9 mouse cellular contexts compared by ENCODE assay signal in the genomic region with DNA sequence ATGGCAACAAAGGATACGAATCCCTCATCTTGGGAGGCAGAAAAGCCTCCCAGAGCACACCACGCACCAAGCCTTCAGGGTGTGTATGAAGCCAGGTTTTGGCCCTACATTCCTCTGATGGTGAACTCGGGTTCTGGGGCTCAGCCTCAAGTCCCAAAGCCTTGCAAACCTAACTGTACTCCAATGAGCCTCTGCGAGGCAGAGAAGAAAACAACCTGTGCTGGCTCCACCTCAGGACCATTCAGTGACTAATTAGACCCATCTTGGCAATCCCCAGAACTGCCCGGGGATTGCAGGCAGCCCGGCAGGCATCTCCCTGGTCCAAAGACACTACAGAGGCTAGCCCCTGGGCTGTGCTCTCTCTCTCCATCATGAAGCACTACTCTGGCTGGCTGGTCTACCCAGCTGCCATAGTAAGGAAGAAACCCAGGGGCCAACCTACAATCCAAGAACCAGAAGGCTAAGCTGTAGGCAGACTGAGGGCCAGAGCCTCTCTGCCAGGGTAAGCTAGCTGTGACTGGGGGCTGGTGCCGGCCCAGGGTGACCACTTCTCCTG. TPM values are rescaled to one million over a fixed set of nuclear protein-coding genes. Genes with fewer than 3 reads are reported as not detected.
A peak's percentile ranks its signal among the peaks of the same experiment; 100 is the strongest.
DNase-seq lines count a peak whose midpoint lies in the region; ATAC-seq lines count a peak whose summit lies in the region.
"Had no signal": no experiment of that assay in that cellular context is flagged by ENCODE, and none has a peak within 500 bp of the region (broad histone marks: within the 10 kb centered on the region; RNA-seq: fewer than 3 reads in every experiment).

No protein-coding gene starts in this region.

- ATAC-seq in kidney, embryonic 15.5 days (replicated peaks; ENCODE audit: low FRiP score) = no peak
- ATAC-seq in embryonic facial prominence, embryonic 11.5 days (replicated peaks; ENCODE audit: insufficient number of reproducible peaks, low FRiP score, low TSS enrichment, low read depth) = no peak
- no peak for ATAC-seq in intestine, embryonic 14.5 days (replicated peaks; ENCODE audit: low FRiP score, low TSS enrichment, low read depth)
- ATAC-seq in midbrain, embryonic 16.5 days = 0 out of 2 replicates have a peak, but pooled peaks have one; percentile 6
- ATAC-seq in cerebellum, adult (ENCODE audit: insufficient number of reproducible peaks, low FRiP score, low TSS enrichment) = no peak
- ATAC-seq: Patski had no signal

- no peak overlapping the region for H3K9ac ChIP-seq in kidney, embryonic 15.5 days
- no peak overlapping the region; the same call in 1 of the 2 replicates for H3K9ac ChIP-seq in embryonic facial prominence, embryonic 11.5 days (replicated peaks; ENCODE audit: low read length)
- no peak overlapping the region for H3K9ac ChIP-seq in intestine, embryonic 14.5 days (ENCODE audit: low read length)
- H3K9ac ChIP-seq in midbrain, embryonic 16.5 days (ENCODE audit: low read depth, low read length) = no peak overlapping the region

- peaks cover 74% of the 10 kb centered on the region for H3K4me1 ChIP-seq in kidney, embryonic 15.5 days
- H3K4me1 ChIP-seq in embryonic facial prominence, embryonic 11.5 days (ENCODE audit: control insufficient read depth, insufficient read depth, low read length) = peaks cover 11% of the 10 kb centered on the region
- peaks cover 58% of the 10 kb centered on the region for H3K4me1 ChIP-seq in intestine, embryonic 14.5 days (replicated peaks; ENCODE audit: control insufficient read depth, insufficient read depth, low read length)
- peaks cover 39% of the 10 kb centered on the region for H3K4me1 ChIP-seq in midbrain, embryonic 16.5 days (ENCODE audit: control insufficient read depth, insufficient read depth, low read length)

- no peaks in the 10 kb centered on the region for H3K9me3 ChIP-seq in kidney, embryonic 15.5 days (replicated peaks)
- no peaks in the 10 kb centered on the region for H3K9me3 ChIP-seq in embryonic facial prominence, embryonic 11.5 days (replicated peaks; ENCODE audit: control insufficient read depth, low read length)
- H3K9me3 ChIP-seq in intestine, embryonic 14.5 days (ENCODE audit: control insufficient read depth, low read length) = no peaks in the 10 kb centered on the region
- no peaks in the 10 kb centered on the region for H3K9me3 ChIP-seq in midbrain, embryonic 16.5 days (replicated peaks; ENCODE audit: control insufficient read depth, low read length, poor library complexity, severe bottlenecking)

- H3K36me3 ChIP-seq in kidney, embryonic 15.5 days = no peaks in the 10 kb centered on the region
- no peaks in the 10 kb centered on the region for H3K36me3 ChIP-seq in embryonic facial prominence, embryonic 11.5 days (replicated peaks; ENCODE audit: control insufficient read depth, insufficient read depth, low read depth, low read length)
- H3K36me3 ChIP-seq in intestine, embryonic 14.5 days (ENCODE audit: control insufficient read depth, insufficient read depth, low read length) = no peaks in the 10 kb centered on the region
- no peaks in the 10 kb centered on the region for H3K36me3 ChIP-seq in midbrain, embryonic 16.5 days (ENCODE audit: control insufficient read depth, insufficient read depth, low read length)

- H3K4me2 ChIP-seq in kidney, embryonic 15.5 days = peak overlapping the region; percentile 34
- no peak overlapping the region for H3K4me2 ChIP-seq in embryonic facial prominence, embryonic 11.5 days (ENCODE audit: low read depth, low read length)
- H3K4me2 ChIP-seq in intestine, embryonic 14.5 days (ENCODE audit: low read length) = peak overlapping the region; percentile 20; the same call in 1 of the 2 replicates
- no peak overlapping the region for H3K4me2 ChIP-seq in midbrain, embryonic 16.5 days (ENCODE audit: low read length)

- no peaks in the 10 kb centered on the region for H3K27me3 ChIP-seq in kidney, embryonic 15.5 days
- H3K27me3 ChIP-seq in embryonic facial prominence, embryonic 11.5 days (ENCODE audit: control insufficient read depth, insufficient read depth, low read length) = no peaks in the 10 kb centered on the region
- no peaks in the 10 kb centered on the region for H3K27me3 ChIP-seq in intestine, embryonic 14.5 days (replicated peaks; ENCODE audit: control insufficient read depth, insufficient read depth, low read length)
- H3K27me3 ChIP-seq in midbrain, embryonic 16.5 days (ENCODE audit: control insufficient read depth, insufficient read depth, low read depth, low read length) = no peaks in the 10 kb centered on the region
- H3K27me3 ChIP-seq: Patski had no signal

- no peak for DNase-seq in kidney, adult 18-20 months
- DNase-seq in embryonic facial prominence, embryonic 11.5 days (ENCODE audit: low spot score) = no peak
- peak; percentile 58 for DNase-seq in intestine, embryonic 14.5 days (ENCODE audit: low spot score)
- no peak for DNase-seq in adrenal gland, postnatal 25 days
- no peak for DNase-seq in left cerebral cortex, adult 11 months (ENCODE audit: low spot score)

- H3K27ac ChIP-seq in kidney, embryonic 15.5 days = peak overlapping the region; percentile 83
- peak overlapping the region; percentile 42 for H3K27ac ChIP-seq in embryonic facial prominence, embryonic 11.5 days (replicated peaks; ENCODE audit: low read depth, low read length)
- peak overlapping the region; percentile 48 for H3K27ac ChIP-seq in intestine, embryonic 14.5 days (ENCODE audit: low read depth)
- peak overlapping the region; percentile 44 for H3K27ac ChIP-seq in midbrain, embryonic 16.5 days (ENCODE audit: low read length)

- WGBS in kidney, embryonic 15.5 days = 12% methylated on average over 7 of the region's 7 CpGs
- WGBS in embryonic facial prominence, embryonic 11.5 days = 10% methylated on average over 7 of the region's 7 CpGs
- 14% methylated on average over 7 of the region's 7 CpGs for WGBS in intestine, embryonic 14.5 days
- WGBS in midbrain, embryonic 16.5 days = 10% methylated on average over 7 of the region's 7 CpGs

- no peak overlapping the region for H3K4me3 ChIP-seq in kidney, embryonic 15.5 days (replicated peaks)
- no peak overlapping the region for H3K4me3 ChIP-seq in embryonic facial prominence, embryonic 11.5 days (ENCODE audit: low read depth, low read length)
- no peak overlapping the region for H3K4me3 ChIP-seq in intestine, embryonic 14.5 days (ENCODE audit: low read depth, low read length)
- no peak overlapping the region for H3K4me3 ChIP-seq in midbrain, embryonic 16.5 days (ENCODE audit: low read depth, low read length)

RNA-seq across cellular contexts. Expression of a gene that starts 14.5 kb away (rescaled TPM):
- polyA plus RNA-seq in kidney, embryonic 15.5 days (2015; fragmentation: Nextera tagmentation; extraction: Ambion mirVana) = 7.1 and 8.3 TPM in 2 replicates
- polyA plus RNA-seq in embryonic facial prominence, embryonic 11.5 days (2014; fragmentation: Nextera tagmentation; extraction: Ambion mirVana) = 5.2 and 6.2 TPM in 2 replicates
- polyA plus RNA-seq in intestine, embryonic 14.5 days (2014; fragmentation: Nextera tagmentation; extraction: Ambion mirVana) = 7.2 and 7.5 TPM in 2 replicates
- polyA plus RNA-seq in midbrain, embryonic 16.5 days (2015; fragmentation: Nextera tagmentation; extraction: Ambion mirVana) = 9.2 and 12.6 TPM in 2 replicates
- total RNA-seq in adrenal gland, postnatal 25 days (2021) = 25.0 and 26.8 TPM in 2 replicates

RNA-seq across cellular contexts. Expression of a gene that starts 29.8 kb away (rescaled TPM):
- polyA plus RNA-seq in kidney, embryonic 15.5 days (2015; fragmentation: Nextera tagmentation; extraction: Ambion mirVana) = 10.1 and 11.2 TPM in 2 replicates
- 12.9 and 13.0 TPM in 2 replicates for polyA plus RNA-seq in embryonic facial prominence, embryonic 11.5 days (2014; fragmentation: Nextera tagmentation; extraction: Ambion mirVana)
- polyA plus RNA-seq in intestine, embryonic 14.5 days (2014; fragmentation: Nextera tagmentation; extraction: Ambion mirVana) = 7.7 and 9.0 TPM in 2 replicates
- polyA plus RNA-seq in midbrain, embryonic 16.5 days (2015; fragmentation: Nextera tagmentation; extraction: Ambion mirVana) = 42.0 and 43.0 TPM in 2 replicates
- 11.0 and 12.8 TPM in 2 replicates for total RNA-seq in adrenal gland, postnatal 25 days (2021)

Comparison
In these comparisons a context has a peak if more than half of its experiments do, and no peak if none do; other contexts are left out.
1. H3K4me2 ChIP-seq: peak in kidney, embryonic 15.5 days (single experiment) and intestine, embryonic 14.5 days (single experiment); none in embryonic facial prominence, embryonic 11.5 days (single experiment) and midbrain, embryonic 16.5 days (single experiment).
2. Peak in every context shown above with its lines, with median percentiles within 50 percentile points of each other: H3K27ac ChIP-seq.